Mouse (Mus musculus): ENCODE data around the gene Rasgef1b.
A peak's percentile ranks its signal among the peaks of the same experiment; 100 is the strongest.

Rasgef1b gene

GRCm38 (mm10) chr5:99388585-99389250 is 340.1 kb downstream of the Rasgef1b start:
- DNase-seq = no peak

- DNase-seq = peak in 1 of 2 experiments; percentile 16
Observed at GRCm38 (mm10) chr5:99388131-99388530, 340.7 kb downstream of the Rasgef1b start.

DNA sequence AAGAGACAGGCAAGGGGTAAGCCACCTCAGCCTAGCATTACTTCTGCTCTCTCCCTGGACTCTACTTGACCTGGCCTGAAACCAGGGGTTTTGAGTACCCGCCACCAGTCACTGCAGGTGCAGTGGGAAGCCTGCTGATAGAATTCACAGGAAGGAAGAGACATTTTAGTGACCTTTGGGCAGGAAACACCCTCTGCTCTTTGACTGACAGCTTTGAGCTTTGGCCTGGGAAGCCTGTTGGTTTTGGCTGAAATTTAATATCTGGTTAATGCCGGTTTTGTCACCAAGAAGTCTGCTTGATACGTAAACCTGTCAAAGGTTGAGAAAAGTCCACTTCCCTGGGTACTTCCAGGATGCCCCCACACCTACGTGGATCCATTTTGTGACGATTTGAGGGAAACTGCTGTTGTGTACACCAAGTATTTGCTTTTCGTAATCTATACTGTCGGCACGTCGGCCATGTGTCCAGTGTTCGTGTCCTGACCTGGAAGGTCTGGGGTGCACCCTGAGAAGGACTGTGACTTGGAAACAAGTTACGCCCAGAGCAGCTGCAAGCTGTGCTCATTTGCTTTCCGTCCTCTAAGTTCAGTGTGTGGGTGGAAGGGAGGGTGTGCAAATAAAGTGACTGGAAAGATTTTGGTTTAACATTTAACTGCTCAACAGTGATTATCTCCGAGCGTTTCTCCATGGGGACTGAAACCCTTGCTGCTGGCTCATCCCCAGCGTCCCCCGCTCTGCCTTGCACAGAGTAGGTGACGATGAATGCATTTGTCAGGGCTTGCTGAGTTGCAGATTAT is 341.5 kb downstream of the Rasgef1b start:
- DNase-seq = peak; percentile 31 to 56

DNA sequence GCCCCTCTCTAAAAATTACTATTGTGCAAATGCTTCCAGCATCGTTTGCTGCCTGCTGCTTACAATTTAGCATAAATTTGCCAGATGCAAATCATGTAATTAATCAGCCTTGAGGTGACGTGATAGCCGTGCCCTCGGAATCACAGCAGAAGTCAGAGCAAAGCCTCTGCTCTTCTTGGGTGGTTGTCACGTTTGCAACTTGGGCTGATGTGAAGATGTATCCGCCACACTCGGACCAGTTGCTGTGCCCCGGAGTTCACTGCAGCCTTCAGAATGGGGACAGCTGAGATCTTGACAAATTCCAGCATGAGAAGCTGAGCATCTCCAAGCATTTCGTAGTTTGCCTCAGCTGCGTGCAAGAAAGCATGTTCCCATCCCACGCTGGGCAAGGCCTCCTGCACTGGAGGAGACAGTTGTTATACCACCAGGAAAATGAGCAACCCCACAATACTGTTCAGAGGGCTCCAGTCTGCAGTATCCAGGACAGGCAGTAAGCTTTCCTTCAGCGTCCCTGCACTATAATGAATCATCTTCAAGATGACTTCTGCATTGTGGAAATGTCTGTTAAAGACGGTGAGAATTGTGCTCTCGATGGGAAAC is 342.5 kb downstream of the Rasgef1b start:
- no peak for DNase-seq

DNA sequence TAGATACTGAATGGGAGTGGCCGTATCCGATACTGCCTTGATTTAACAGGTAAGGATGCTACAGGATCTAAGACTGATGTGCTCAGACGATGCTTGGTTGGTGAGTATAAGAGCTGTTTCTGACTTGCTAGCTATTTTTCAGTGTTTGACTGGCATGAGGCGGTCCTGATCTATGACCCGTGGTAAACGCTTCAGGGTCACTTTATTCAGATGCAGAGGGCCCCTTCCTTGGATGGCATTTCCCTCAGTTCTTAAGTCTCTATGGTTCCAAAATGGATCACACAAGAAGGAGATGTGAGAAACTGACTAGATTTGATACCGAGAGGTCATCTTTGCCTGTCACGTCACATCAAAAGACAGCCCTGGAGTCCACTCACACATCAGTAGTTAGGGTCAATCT is 343.1 kb downstream of the Rasgef1b start:
- DNase-seq = no peak

- no peak for DNase-seq
Observed at GRCm38 (mm10) chr5:99385090-99385489, 343.8 kb downstream of the Rasgef1b start.

DNA sequence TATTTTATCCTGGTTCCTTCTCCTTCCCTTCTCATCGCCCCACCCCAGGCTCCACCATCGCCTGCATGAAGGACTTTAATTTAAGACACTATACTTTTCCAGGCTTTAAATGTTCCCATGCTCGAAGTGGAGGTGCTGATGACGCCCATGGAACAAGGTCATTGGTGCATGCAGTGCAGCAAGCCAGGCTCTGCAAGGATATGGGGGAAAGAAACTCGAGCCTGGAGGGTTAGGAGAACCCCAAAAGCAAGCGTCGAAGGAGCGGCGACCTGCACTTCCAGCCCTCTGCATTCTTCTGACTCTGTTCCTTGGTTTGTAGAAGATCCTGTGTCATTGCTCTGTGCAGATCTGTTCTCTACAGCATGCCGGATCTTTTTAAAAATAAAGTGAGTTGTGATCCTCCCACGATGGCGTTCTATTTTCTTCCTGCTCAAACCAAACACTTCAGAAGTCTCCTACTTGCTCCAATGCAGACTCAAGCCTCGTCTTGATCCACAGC is 345.0 kb downstream of the Rasgef1b start:
- DNase-seq = no peak

DNA sequence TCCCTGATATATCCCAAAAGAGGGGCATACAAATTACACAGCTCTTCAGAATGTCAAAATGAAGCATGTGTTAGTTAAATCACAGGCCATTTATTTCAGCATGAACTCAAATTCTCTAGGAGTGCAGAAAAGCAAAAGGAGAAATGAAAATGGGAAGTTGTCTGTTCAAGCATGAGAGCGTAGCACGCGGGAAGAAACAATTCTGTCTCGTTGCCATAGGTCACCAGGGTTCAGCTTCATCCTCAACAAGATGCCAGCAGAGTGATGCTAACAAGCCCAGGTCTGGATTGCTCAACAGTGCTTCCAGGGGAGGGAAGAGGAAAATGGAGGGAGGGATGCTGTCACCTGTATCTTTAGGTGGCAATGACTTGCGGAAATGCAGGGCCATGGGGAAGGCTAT is 346.1 kb downstream of the Rasgef1b start:
- no peak for DNase-seq

GRCm38 (mm10) chr5:99381639-99382038 is 347.2 kb downstream of the Rasgef1b start:
- DNase-seq = no peak

DNA sequence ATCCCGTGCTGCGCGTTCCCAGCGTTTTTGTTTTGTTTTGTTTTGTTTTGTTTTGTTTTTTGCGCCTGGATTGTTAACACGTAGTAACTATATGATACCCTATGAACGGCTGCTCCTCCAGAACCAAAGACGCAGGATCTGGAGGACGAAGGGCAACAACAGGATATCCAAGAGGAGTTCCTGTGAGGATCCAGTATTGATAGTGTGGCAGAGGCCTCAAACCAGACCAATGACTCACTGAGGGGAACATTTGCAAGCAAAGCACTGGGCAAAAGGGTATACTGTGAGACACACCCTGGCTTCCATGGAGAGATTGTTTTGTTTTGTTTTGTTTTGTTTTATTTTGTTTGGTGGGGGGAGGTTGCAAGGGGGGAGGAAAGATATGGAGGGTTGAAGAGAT is 348.0 kb downstream of the Rasgef1b start:
- DNase-seq = no peak

GRCm38 (mm10) chr5:99380166-99380565 is 348.7 kb downstream of the Rasgef1b start:
- no peak for DNase-seq

DNA sequence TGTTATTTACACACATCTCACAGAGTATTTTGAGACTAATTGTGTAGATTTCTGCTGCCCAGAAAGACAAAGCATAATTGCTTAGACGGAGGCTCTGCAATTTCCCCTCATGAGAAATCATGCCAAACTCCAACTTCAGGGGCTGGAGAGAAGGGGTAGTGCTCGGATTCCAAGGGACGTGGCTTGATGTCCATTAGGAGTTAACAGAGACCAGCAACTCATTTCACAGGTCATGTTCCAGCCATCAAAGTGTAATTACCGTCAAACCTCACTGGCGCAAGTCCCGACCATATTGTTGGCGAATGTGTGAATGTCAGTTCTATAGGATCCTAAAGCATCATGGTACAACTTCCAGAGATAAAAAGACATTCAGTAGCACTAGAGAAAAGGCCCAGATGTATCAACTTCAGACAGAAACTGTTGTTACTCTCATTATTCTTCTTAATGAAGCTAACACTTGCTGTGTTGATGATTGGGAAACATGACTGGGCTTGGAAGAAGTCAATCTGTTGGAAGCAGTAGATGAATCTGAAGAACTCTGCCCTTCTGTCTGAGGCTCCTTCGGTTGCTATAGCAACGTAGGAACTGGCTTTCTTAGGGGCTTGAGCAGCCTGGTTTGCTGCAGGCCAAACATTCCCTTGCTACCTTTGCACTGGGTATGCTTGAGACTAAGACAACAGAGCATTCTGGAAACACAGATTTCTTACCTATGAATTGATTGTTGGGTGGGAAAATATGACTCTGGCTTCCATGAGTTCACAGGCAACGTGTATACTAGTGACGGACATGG is 350.2 kb downstream of the Rasgef1b start:
- DNase-seq = no peak

GRCm38 (mm10) chr5:99375725-99376124 is 353.1 kb downstream of the Rasgef1b start:
- no peak for DNase-seq

GRCm38 (mm10) chr5:99374460-99374859 is 354.4 kb downstream of the Rasgef1b start:
- no peak for DNase-seq

DNA sequence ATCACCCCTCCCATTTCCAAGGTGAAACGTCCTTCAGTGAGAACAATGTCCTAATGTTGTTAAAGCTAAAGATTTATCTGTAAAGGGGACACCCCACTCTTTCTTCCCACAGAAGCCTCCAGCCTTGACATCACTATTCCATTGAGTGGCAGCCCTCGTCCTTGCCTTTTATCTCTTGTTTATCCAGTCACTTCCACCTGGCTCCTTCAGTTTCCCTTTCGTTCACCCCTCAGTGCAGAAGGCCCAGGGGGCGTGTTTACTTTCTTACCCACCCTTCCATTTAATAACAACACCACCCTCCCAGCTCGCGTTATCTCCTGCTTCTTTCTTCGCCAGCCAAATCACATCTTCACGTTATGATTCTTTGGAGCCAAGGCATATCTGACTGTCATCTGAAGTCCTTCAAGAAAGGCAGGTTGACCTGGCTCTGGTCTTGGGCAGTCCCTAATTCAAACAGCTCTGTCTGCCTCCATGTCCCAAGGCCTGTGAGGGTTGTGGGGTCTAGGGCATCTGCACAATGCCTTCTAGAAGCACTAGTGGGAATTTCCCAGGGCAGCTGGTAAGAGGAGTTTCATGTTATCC is 355.2 kb downstream of the Rasgef1b start:
- DNase-seq = no peak

- no peak for DNase-seq
Observed at GRCm38 (mm10) chr5:99370636-99371035, 358.2 kb downstream of the Rasgef1b start.

DNA sequence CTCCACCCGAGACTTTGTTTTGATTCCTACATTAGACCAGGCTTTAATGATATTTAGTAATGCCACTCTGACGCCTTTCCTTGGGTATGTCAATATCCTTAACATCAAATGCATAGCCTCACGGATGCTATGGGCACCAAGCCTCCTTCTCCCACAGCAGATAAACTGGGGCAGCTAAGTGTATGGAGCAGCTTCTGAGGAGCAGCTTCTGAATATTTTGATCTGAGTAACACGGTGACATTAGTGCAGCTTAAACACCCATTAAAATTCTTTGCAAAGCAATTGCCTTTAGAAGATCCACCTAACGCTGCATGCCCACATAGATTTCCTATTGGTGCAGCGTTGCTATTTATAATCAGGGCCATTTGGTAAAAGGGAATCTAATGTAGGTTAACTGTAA is 359.6 kb downstream of the Rasgef1b start:
- DNase-seq = no peak

- no peak for DNase-seq
Observed at GRCm38 (mm10) chr5:99368615-99369014, 360.2 kb downstream of the Rasgef1b start.

- DNase-seq = no peak
Observed at GRCm38 (mm10) chr5:99360531-99360930, 368.3 kb downstream of the Rasgef1b start.

DNA sequence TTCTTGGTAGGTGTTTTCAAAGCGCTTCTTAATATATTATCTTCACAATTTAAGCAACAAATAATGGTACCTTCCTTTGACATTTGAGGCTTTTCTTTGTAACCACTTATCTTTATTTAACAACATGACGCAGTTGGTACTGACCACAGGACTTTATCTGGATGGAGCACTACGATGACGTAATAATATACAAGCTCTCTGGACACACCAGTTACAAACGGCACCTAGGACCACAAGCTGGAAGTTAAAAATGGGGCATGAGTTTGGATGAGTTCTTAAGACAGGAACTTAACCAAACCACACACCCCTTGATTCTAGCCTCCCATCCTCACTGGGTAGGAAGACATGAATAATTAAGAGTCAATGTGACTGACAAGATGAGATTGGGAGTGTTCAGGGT is 369.6 kb downstream of the Rasgef1b start:
- DNase-seq = no peak

DNA sequence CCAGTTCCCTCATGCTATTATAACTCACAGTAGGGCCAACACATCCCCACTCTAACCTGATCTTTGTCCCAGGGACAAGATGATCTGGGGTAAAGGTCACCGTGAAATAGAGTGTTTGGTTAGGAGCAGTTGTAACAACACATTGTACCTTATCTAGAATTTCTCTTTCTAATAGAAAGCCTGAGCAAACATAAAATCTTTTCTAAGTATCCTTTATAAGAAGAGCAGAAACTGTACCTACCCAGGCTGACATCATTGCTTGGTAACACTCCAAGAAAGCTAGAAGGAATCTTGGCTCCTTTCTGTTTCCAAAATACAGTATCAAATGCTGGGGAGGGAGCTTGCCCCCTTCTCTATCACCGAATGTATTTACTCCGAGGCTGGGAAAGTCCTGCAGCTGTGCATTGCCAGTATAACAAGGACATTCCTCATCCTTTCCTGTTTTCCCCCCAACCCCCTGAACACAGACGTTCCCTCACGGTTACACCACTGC is 374.2 kb downstream of the Rasgef1b start:
- DNase-seq = no peak

- DNase-seq = no peak
Observed at GRCm38 (mm10) chr5:99350030-99350429, 378.8 kb downstream of the Rasgef1b start.

Data from kidney, postnatal 4 days (tissue).